Mouse (Mus musculus) layer of hippocampus, adult 9-11 months (tissue): Measurements from ENCODE around the gene Enpp6.
"Not testable (repeated sequence)": the region's sequence is repeated elsewhere in the genome, so short reads cannot be mapped to it uniquely, and the experiment has no call there.

Experiments used
- DNase-seq: peaks from one replicate; pipeline ENCODE4 v3.0.0; 2022

The Enpp6 gene

GRCm38 (mm10) chr8:47005676-47006075, 19.0 kb downstream of the Enpp6 start:
- peak; percentile 71 for DNase-seq

- no peak for DNase-seq
These were observed 20.1 kb downstream of the Enpp6 start for GRCm38 (mm10) chr8:47006785-47007184.

- DNase-seq = no peak
These were observed 21.6 kb downstream of the Enpp6 start for GRCm38 (mm10) chr8:47008220-47008773.

- peak; percentile 71 for DNase-seq
These were observed 29.7 kb downstream of the Enpp6 start for GRCm38 (mm10) chr8:47016268-47016946.

- no peak for DNase-seq
These were observed 34.5 kb downstream of the Enpp6 start for GRCm38 (mm10) chr8:47021135-47021555.

- no peak for DNase-seq
These were observed 37.9 kb downstream of the Enpp6 start for GRCm38 (mm10) chr8:47024612-47025011.

- no peak for DNase-seq
These were observed 40.3 kb downstream of the Enpp6 start for GRCm38 (mm10) chr8:47026841-47027490.

- no peak for DNase-seq
These were observed 41.8 kb downstream of the Enpp6 start for GRCm38 (mm10) chr8:47028474-47028873.

GRCm38 (mm10) chr8:47030321-47030720, 43.6 kb downstream of the Enpp6 start:
- DNase-seq = no peak

GRCm38 (mm10) chr8:47032081-47032480, 45.4 kb downstream of the Enpp6 start:
- DNase-seq = peak; percentile 75

GRCm38 (mm10) chr8:47033976-47034375, 47.3 kb downstream of the Enpp6 start:
- DNase-seq = no peak

- DNase-seq = no peak
These were observed 49.8 kb downstream of the Enpp6 start for GRCm38 (mm10) chr8:47036501-47036900.

GRCm38 (mm10) chr8:47037405-47037804, 50.7 kb downstream of the Enpp6 start:
- DNase-seq = no peak

GRCm38 (mm10) chr8:47040215-47040614, 53.5 kb downstream of the Enpp6 start:
- not testable (repeated sequence) for DNase-seq

- no peak for DNase-seq
These were observed 59.7 kb downstream of the Enpp6 start for GRCm38 (mm10) chr8:47046340-47046739.

- no peak for DNase-seq
These were observed 60.5 kb downstream of the Enpp6 start for GRCm38 (mm10) chr8:47047146-47047545.

GRCm38 (mm10) chr8:47048584-47048983, 61.9 kb downstream of the Enpp6 start:
- no peak for DNase-seq

- no peak for DNase-seq
These were observed 66.0 kb downstream of the Enpp6 start for GRCm38 (mm10) chr8:47052643-47053042.

GRCm38 (mm10) chr8:47056086-47056485, 69.4 kb downstream of the Enpp6 start:
- no peak for DNase-seq

GRCm38 (mm10) chr8:47058526-47058925, 71.8 kb downstream of the Enpp6 start:
- DNase-seq = no peak

- no peak for DNase-seq
These were observed 72.3 kb downstream of the Enpp6 start for GRCm38 (mm10) chr8:47058971-47059370.

- no peak for DNase-seq
These were observed 74.5 kb downstream of the Enpp6 start for GRCm38 (mm10) chr8:47061105-47061720.

GRCm38 (mm10) chr8:47067121-47067520, 80.4 kb downstream of the Enpp6 start:
- DNase-seq = no peak

- no peak for DNase-seq
These were observed 82.9 kb downstream of the Enpp6 start for GRCm38 (mm10) chr8:47069634-47070033.
